Mouse (Mus musculus) ZHBTc4 (cell line): ENCODE results near the gene Galnt18.

Experiments used
- DNase-seq: peaks from one replicate; pipeline ENCODE4 v3.0.0-alpha.2; 2011; ENCODE audit warnings: low read depth, low spot score

Gene Galnt18

GRCm38 (mm10) chr7:111563316-111564110 lies 216.3 kb downstream of the Galnt18 start:
- no peak for DNase-seq

DNA sequence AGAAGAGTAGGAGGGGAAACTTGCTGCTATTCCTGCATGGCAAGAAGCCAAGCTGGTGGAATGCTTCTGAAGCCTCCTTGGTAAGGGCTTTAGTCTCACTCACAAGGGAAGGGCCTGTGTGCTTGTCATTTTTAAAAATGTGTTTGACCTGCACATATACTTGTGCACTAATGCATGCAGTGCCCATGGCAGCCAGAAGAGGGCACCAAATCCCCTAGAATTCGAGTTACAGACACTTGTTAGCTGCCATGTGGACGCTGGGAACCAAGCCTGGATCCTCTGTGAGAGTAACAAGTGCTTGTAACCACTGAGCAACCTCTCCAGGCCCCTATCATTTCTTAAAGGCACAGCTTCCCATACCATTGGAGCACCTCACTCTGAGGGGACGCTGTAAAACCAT lies 219.7 kb downstream of the Galnt18 start:
- DNase-seq: peak; percentile 33

DNA sequence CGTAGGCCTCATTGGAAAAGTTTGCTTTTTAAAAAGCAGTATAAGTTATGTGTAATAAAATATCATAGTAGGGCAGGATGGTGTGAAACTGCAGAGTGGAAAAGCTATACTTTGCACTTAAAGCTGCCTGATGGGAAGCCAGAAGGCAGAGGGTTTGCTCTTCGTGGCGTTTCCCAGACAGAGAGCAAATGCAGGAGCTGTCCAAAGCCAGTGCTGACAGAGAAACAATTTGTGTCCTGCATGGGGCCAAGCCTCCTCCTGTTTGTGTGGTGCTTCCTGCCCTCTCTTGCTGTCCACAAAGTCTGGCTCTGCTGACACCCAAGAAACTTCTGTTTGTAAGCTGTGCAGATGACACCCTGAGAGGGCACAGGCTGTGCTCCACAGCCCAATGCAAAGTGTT lies 220.8 kb downstream of the Galnt18 start:
- DNase-seq: no peak

DNA sequence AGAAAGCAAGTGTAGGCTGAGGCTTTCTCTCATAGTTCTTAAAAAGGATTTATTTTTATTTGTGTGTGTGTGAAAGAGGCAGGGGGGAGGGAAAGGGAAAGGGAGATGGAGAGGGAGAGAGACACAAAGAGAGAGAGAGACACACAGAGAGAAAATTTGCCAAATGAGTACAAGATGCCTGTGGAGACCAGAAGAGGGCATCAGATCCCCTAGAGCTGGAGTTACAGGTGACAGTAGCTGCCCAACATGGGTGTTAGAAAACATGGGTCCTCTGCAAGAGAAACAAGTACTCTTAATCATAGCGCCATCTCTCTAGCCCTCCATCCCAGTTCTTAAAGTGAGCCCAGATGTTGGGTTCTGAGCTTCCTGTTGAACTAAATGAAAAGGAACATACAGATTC lies 228.8 kb downstream of the Galnt18 start:
- no peak for DNase-seq

- DNase-seq: peak; percentile 21
These were observed 232.7 kb downstream of the Galnt18 start for GRCm38 (mm10) chr7:111547069-111547468.

DNA sequence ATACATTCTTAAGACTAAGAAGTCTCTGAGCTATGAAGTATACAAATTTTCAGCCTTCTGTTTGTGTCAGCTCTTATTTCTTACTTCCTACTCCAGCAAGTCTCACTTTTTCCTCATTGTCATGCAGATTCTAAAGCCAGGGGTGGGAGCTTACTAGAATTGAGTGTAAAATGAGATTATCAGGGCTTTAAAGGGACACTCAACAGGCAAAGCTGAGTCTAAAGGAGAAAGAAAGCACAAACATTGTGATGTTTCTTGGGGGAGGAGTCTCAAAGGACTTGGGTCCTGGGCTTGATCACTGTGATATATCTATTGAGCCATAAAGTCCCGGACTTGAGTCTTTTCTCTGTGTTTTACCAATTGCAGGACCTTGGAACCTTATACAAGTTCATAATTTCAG lies 234.2 kb downstream of the Galnt18 start:
- DNase-seq: no peak

DNA sequence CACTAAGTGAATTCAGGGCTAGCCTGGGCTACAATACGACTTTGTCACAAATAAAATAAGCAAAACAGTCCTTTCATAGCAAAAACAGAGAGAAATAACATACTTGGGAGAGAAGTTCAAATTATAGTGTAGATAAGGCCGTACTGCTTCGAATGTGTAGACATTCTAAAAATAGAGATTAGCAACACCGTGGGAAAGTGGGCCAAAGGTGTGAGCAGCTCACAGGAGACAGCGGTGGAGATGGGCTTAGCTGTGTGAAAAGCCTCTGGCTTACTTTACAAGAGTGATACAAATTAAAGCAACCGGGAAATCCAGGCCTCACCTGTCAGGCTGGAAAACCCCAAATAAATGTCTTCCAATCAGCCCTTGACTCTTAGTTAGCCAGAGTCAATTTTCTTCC lies 241.8 kb downstream of the Galnt18 start:
- DNase-seq: no peak

DNA sequence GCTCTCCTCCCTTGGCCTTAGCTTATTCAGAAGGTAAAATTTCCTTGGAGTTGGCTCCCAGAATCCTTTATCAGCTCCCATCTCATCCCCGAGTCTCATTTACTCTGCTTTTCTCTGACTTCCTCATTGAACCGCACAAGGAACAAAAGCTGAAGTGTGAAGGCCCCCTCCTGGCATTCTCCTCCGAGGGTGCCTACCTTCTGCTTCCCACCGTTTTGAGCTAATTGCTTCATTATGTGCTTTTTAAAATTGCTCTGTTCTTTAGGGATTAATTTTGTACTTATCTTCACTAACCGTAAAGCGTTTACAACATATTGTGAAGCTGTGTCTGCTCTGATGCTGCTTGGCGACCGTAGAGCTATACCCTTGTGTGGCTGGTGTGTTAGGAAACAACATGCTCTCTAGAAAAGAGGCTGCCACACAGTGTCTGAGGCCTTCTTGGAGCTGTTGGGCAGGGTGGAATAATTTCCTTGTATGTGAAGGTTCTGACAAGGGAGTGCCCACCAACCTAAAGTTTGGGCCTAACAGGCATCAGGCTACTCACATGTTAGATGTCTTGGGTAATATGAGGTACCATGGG lies 244.9 kb downstream of the Galnt18 start:
- DNase-seq: no peak

GRCm38 (mm10) chr7:111528961-111529643 lies 250.7 kb downstream of the Galnt18 start:
- no peak for DNase-seq

- DNase-seq: no peak
These were observed 251.3 kb downstream of the Galnt18 start for GRCm38 (mm10) chr7:111528462-111528861.

DNA sequence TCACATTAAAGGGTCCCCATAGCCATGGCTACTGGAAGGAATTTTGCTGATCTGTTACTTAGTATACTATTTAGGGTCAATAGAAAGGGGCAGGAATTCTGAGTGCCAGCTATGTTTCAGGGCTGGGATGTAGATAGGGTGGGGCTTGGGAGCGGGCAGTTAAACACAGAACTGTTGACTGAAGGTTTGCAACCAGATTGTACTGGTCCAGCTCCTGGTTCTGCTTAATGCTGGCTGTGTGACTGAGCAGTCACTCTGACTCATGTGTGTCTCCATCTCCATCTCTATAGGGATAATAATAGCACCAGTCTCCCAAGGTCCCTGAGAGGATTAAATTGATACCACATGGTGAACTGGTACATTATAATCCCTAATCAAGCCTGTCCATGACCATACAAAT lies 258.9 kb downstream of the Galnt18 start:
- DNase-seq: no peak

DNA sequence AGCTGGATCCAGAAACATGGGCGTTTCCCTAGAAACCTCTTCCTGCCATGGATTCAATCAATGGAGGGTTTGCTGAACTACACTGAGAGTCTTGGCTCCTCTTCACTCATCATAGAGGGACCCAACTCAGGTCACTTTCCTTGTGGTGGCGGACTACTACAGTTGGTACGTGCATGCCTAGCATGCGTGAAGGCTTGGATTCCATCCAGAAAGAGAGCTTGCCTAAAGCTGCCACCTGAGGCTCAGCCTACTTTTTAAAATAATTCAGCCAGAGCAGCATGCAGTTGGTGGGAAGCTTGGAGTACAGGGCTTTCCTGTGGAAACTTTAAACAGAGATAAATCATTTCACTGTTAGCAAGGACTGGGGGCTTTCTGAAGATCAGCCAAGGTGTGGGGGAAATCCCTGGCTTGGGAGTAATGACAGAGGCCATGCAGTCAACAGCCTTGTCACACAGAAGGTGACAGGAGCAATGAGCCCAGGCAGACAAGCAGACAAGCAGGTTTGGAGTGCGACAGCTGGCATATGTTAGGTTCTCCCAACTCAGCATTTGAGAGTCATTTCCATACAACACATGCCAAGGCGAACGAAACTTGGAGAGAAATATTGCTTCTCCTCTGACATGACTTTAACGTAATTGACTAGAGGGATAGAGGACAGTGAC lies 261.1 kb downstream of the Galnt18 start:
- DNase-seq: no peak

- no peak for DNase-seq
These were observed 262.9 kb downstream of the Galnt18 start for GRCm38 (mm10) chr7:111516882-111517281.

GRCm38 (mm10) chr7:111515471-111515870 lies 264.3 kb downstream of the Galnt18 start:
- DNase-seq: no peak

DNA sequence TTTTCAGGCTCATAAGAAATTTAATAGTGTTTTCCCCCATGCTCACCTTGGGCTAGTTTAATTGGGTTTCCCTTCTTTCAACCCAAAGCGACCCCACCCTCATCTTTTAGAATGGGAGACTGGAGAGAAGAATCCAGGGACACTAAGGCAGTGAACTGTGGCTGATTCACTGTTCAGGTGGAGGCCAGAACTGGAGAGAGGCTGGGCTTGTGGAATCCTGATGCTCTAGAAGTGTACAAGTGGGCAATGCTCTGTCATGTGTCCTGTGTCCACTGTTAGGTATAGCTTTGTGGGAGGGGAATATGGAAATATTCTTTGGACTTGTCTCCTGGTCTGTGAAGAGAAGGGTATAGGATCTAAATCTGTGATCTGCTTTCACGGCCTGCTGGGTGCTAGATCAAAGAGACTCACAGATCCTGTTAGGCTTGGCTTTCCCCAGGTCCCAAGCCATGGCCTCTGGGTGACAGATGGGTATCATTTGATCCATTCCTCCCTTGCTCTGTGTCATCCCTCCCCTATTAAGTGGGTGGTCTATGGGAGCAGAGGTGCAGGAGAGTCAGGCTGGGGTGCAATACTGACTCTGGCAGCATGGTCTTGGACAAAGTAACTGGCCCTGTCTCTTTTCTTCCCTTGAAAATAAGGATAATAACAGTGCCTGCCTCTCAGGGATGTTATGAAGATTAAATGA lies 270.5 kb downstream of the Galnt18 start:
- no peak for DNase-seq

GRCm38 (mm10) chr7:111500616-111501015 lies 279.2 kb downstream of the Galnt18 start:
- DNase-seq: no peak

DNA sequence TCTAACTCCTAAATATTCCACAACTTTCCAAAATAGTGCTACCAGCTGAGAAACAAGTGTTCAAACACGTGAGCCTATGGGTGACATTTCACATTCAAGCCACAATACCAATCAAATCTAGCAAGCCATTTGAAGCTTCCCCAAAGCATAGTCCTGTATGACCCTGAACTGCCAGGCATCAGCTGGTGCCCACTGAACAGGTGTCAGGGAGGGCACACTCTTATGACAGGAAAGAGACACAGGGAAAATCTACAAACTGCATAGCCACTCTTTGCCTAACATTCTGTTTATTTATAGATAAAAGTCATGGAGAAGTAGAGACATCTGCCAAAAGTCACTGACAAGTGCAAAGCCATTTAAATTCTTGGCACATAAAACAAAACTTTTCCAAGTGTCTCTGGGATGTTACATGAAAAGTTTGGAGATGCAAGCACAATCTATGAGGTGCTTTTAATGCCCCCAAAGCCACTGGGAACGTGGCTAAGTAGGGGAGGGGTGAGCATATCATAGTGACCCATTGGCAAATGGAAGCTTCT lies 280.5 kb downstream of the Galnt18 start:
- no peak for DNase-seq

- no peak for DNase-seq
These were observed 282.6 kb downstream of the Galnt18 start for GRCm38 (mm10) chr7:111497191-111497590.

GRCm38 (mm10) chr7:111492242-111492949 lies 287.4 kb downstream of the Galnt18 start:
- no peak for DNase-seq

- no peak for DNase-seq
These were observed 288.2 kb downstream of the Galnt18 start for GRCm38 (mm10) chr7:111491566-111491965.
